Mouse (Mus musculus) ovary, postnatal 36 days (tissue): ENCODE results near the gene Nectin3.
"Not testable (repeated sequence)": the region's sequence is repeated elsewhere in the genome, so short reads cannot be mapped to it uniquely, and the experiment has no call there.

ENCODE experiments used
- DNase-seq: peaks from one replicate; pipeline ENCODE4 v3.0.0; 2022; ENCODE audit warnings: low spot score, mixed read lengths

Nectin3 gene

DNA sequence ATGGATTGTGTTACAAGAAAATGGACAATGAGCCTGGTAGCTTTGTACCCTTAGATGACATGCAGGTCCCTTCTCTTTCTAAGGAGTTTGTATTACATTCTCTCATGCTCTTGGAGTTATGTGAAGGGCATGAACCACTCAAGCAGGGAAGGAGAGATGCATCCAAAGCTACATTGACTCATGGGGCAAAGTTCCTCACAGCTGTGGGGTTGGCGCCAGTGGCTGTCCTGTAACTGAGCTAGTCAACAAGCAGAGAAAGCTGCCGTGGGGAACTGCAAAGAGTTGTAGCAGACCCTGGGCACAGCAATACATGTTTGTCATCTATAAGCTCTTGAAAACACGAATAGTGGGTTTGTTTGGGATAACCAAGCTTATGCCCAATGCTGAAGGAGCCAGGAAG is 82.1 kb downstream of the Nectin3 start:
- DNase-seq, result no peak

DNA sequence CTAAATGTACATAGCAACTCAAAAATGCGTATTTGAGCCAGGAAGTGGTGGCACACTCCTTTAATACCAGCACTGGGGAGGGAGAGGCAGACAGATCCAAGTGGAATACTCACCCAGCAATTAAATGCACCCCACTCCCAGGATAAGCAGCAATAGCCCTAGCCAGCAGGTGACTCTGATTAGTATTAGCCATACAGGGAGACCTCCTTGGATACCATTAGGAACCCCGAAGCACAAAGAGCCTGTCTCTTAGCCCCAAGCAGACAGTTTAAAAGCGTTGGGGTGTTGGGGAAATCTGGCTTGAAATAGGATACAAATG is 87.6 kb downstream of the Nectin3 start:
- DNase-seq, result no peak

DNA sequence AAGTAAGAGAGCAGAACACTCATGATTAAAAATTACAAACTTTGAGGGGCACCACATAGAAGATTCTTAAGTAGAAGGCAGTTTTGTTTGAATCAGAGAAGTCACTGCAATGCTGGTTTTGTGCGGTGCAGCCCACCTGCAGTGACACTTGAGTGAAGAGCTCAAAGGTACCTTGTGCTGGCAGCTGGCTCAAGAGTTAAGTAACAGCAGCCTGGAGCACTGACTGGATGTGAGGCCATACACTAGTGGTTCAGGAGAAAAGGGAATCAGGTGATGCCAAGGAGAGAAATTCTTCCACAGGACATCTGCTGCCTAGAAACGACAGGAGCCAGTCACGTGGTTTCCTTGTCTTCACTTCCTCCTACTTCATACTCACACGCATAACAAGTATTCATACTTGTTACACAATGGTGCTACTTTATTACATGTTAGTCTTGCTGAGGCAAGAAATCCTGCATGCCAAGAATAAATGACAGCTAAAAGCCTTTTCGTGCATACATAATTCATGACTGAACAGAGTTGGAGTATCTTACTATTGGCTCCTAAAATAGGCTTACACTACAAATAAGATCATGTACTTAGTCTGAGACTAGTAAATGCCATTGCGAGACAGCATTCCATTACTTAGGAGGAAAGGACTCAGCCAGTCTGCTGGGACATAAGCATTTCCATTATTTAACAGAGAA is 88.1 kb downstream of the Nectin3 start:
- DNase-seq, result no peak

DNA sequence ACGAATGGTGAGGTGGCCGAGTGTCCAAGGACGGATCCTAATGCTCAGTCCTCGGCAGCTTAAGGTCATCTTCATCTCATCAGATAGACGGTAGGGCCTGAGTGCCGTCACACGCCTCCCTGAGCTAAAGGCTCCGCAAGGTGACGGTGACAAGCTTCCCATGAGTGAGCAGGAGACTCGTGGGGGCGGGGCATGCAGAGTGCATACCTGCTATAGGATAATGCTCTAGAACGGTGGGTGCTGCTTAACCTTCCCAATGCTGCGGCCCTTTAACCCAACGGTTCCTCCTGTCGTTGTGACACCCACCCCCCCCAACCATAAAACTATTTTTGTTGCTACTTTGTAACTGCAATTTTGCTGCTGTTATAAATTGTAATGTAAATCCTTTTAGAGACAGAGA is 90.3 kb downstream of the Nectin3 start:
- DNase-seq, result no peak

DNA sequence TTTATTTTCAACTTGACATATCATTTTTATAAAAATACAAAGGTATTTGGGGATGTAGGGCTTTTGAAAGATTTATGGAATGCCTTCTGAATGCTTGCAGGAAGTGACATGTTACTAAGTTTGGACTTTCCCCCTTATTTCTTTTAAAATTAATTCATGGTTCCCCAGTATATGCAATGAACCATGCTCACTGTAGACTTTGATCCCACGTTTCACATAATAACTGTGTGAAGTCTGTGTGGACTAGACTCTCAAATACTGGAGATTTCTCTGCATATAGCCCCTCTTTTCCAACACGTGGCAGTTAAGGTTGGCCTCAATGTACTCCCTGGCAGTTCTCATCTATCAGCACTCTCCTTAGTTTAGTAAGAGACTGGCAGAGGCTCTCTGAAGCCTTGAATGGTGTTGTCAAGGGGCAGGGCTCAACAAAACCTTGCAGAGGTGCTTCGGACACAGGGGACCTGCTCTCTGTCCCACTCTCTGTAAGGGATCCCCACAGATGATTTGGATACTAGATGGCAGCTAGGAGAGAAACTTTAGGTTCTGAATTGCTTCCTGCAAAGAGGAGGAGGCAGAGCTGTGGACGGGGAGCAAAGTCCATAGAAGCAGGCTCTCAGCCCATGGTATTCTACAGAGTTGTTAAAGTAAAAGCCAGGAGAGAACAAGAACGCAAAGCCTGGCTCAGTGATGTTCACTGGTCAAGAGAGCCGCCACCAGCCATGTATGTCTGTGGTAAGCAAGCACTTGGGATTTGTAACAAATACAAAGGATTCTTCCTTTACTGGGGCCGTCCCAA is 91.3 kb downstream of the Nectin3 start:
- DNase-seq, result no peak

DNA sequence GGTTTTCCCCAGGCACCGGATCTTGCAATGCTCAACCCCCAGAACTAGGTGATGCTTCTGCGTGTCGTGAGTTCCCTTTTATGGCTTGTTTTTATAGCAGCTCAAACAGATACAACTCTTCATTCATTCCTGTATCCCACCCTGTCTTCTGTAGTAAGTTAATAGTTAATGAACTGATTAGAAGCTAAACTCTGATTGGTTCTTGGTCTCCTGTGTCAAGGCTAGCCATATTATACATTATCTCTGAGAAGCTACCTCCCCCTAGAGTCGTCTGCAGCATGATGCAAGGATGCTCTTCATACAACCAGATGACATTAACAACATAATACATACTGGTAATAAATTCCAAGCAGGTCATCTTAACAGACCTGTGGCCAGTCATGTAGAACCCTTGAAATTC is 100.4 kb downstream of the Nectin3 start:
- DNase-seq, result no peak

DNA sequence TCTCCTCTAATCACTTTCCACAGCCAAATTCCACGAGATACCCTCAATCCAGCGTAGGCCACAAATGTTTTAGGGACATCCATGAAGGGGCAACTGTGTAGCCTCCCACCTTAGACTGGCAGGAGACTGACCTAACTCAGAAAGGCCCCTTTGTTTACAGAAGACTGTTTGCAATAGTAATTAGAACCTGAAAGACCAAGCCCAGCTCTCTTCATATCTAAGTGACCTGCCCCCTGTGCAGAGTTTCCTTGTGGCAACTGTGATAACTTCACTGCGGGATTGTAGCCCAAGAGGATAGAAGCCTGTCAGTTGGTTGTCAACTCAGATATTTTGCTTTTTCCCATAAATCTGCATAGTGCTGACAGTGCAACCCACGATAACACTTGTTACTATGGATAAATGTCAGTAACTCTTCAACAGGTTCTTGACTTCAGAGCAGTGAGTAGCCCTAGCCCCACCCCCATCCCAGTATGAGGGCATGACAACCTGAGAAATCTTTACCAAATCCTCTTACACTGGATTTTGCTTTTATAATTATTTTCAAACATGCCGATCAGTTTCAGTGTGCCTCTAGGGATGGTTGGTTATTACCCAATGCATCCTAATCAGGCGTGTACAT is 108.8 kb downstream of the Nectin3 start:
- DNase-seq, result no peak

DNA sequence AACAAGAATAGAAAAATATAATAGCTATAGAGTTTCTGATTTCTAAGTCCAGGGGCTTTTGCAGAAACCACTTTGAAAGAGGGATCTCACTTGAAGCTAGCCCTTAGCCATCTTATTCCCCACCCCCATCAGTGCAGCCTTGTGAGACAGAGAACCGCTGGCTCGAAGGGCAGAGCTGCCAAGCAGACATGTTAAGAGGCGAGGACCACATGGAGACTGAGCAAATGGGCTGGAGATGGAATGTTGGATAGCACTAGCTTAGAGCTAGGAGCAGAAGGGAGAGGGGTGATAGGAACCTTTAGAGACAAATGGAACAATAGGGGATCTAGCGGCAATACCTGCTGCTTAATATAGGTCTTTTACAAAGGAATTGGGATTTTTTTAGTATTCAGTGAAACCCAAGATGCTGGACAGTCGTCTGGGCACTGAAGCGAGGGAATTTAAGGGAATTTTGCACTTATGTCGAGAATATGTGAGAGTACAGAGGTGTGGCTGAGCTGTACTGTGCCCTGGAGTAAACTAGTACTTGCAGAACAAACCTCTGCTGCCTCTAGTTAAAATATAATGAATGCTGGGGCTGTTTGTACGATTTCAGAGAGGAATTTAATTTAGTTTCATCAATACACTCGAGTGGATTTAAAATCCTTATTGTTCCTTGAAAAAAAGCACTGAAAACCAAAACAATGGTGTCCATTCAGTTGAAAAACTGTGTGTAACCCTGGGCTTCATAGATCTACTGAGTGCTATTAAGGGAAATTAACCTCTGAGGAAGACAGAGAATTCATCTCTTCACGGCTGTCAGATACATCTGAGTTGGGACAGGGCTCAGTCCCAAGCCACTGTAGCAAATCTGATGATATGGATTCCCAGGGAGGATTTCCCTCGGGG is 109.6 kb downstream of the Nectin3 start:
- no peak for DNase-seq

DNA sequence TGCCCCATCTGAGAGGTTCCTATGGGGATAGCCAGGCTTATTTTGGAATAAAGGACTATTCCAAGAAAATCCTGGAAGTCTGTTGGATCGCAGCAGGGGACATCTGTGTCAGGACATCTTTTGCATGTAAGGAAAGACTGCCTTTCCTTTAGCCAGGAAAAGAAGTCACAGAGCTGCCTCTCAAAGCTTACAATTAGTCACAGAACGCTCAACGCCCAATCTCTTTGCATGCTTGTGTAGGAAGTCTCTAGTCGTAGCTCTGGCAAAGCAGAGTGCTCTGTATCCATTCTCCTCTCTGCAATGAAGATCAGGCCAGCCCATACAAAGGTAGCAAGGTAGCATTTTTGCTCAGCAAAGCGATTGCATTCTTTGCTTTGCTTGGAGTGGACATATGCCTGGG is 114.0 kb downstream of the Nectin3 start:
- no peak for DNase-seq

DNA sequence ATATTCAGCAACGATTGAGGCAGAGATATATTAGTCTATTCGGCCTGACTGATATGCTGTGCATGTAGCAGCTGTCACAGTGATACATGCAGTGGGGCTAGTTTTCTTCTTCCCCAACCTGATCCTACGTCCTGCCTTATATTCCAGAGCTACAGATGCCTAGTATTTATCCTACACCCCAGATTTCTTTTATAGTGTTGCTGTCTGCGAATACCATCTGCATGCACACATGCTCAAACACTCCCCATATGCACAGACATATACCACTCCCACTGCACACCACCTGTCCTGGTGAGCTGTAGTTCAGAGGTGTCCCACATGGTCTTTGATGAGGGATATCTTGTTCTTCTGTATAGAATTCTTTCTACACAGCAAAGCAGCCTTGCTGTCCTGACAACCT is 115.0 kb downstream of the Nectin3 start:
- DNase-seq, result no peak

DNA sequence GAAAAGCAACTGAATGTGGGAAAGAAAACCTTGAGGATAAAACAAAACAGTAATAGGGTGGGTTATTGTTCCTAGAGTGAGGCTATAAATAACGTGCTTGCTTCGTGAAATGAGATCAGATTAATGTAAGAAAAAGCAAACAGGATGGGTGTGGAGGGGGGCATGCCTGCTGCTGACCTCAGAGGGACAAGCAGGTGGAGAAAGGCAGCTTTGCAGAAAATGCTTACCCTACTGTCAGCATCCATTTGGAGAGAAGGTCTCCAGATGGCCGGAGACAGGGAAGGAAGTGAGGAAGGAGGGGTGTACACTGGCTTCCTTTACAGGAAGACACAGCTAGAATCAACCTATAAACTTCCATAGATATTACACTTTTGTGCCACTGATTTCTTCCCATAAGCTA is 121.8 kb downstream of the Nectin3 start:
- DNase-seq, result no peak

DNA sequence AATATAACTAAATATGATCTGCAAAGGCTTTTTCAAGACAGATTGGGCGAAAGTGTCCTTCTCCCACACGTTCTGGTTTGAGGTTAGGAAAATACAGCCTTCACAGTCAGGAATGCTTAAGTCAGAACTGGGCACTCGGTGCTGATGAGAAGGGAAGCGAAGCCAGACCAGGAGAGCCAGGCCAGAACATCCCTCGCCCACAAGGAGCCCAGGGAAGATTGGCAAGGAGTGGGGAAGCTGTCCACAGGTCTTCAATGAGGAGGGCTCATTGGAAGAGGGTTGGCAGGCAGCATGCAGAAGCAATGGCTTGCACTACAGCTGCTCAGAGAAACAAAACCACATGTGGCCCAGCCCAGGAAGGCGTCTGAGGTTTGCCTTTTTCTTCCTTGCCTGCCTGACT is 136.3 kb downstream of the Nectin3 start:
- DNase-seq, result no peak

DNA sequence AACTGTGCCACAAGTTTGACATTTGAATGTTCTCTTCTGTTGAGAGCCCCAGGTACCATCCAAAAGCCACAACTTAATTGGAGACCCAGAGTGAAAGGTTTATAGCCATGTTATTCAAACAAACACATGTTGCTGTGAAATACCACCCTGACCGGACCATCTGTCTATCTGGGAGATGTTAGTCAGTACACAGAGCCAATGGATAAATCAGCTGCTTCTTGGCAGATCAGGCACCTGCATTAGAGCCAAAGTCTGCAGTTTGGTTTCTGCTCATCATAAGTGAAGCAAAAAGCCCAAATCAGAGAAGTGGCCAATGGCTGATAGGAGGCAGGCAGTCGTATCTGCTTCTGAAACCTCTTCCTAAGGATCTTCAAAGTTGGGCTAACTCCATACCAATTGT is 140.7 kb downstream of the Nectin3 start:
- not testable (repeated sequence) for DNase-seq

DNA sequence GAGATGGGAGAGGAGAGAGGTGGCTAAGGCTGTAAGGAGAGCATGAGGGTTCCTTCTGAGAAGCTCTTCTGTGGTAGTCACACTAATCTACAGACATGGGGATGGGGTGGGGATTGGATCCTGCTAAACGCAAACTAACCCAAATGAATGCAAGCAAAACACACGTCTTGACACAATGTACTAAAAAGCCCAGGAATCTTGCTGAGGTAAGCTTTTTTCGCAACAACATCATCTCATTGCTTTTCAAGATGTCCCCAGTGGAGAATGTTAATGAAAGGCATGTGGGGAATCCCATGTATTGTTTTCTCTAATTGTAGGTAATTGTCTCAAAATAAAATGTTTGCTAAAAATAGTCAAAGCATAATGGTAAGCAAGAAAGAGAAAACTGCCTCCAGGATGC is 141.7 kb downstream of the Nectin3 start:
- no peak for DNase-seq
